Mouse (Mus musculus): ENCODE data around the gene Srsf3.
"Not testable (repeated sequence)": the region's sequence is repeated elsewhere in the genome, so short reads cannot be mapped to it uniquely, and the experiment has no call there.

The Srsf3 gene

GRCm38 (mm10) chr17:29032274-29033069, at the start of gene Srsf3:
Gene Srsf3, plus strand, starts transcription at chr17:29032628.
- peak; percentile 99 for DNase-seq

GRCm38 (mm10) chr17:28984724-28985420, 47.6 kb upstream of the Srsf3 start:
- DNase-seq = no peak

GRCm38 (mm10) chr17:28986833-28987232, 45.6 kb upstream of the Srsf3 start:
- DNase-seq = no peak

DNA sequence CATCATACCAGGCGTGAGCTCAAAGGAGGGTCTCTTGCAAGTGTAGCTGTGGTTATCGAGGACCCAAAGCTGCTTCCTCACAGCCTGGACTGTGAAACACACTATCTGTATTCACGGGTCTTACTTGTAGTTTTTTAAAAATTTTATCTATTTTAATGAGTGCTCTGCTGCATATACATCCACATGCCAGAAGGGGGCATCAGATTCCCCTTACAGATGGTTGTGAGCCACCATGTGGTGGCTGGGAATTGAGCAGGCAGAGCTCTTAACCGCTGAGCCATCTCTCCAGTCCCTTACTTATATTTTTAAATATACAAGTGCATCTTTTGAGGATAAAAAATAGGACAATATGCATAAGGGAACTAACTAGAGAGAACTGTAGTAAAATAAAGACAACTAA, 44.7 kb upstream of the Srsf3 start:
- DNase-seq = peak; percentile 43

DNA sequence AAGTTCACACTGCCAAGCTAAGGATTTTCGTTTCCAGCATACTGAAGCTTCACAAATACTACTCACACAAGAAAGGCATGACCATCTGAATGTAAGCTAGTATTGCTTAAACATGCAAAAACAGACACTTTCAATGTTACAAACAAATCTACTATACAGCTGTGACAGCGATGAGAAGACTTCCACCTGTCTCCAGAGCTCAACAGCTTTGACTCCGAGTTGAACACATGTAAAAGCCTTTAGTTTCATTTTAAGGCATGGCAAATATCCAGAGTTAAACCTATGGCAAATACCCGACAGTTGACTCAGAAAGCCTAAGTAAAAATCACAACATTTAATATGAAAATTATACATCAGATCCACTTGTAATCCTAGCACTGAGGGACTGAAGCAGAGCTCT, 44.1 kb upstream of the Srsf3 start:
- DNase-seq = no peak

DNA sequence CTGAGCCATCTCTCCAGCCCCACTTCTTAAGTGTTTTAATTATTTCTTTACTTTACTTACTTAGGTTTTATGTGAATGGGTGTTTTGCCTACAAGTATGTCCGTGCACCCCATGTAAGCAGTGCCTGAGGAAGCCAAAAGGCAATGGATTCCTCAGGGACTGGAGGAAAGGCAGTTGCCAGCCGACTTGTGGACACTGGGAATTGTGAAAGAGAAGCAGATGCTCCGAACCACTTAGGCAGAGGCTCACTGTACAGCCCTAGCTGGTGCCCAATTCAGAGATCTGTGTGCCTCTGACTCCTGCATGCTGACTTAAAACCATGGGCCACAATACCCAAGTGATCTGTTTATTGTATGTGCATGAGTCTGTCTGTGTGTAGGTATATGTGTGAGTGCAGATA, 43.4 kb upstream of the Srsf3 start:
- no peak for DNase-seq

- no peak for DNase-seq
Observed at GRCm38 (mm10) chr17:28990060-28990459, 42.4 kb upstream of the Srsf3 start.

DNA sequence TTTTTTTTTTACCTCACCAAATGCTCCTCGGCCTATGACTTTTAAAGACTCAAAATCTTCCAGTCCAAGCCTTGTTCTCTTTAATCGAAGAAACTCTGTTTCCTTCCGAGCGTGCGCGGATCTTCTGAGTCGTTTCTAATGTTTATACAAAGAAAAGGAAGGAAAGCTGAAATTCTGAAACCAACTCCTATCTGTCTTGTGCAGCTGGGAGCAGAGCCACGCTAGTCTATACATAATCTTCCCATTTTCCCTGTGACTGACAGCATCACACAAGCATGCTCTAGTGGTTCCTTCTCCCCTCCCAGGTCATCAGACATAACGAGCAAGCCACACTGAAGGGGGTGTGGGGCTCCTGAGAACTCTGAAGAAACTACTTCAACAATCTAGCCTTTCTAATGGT, 41.1 kb upstream of the Srsf3 start:
- no peak for DNase-seq

- DNase-seq = no peak
Observed at GRCm38 (mm10) chr17:28992105-28992504, 40.3 kb upstream of the Srsf3 start.

DNA sequence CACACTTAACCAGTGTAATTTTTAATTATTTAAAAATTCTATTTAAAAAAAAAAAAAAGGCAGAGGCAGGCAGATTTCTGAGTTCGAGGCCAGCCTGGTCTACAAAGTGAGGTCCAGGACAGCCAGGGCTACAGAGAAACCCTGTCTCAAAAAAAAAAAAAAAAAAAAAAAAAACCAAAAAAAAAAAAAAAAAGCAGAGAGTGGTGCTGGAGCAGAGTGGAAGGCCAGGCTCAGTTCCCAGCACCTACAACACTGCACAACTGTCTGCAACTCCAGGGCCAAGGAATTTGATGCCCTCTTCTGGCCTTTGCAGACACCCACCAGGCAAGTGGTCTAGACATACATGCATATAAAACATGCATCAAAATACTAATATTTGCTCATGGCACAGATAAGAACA, 39.4 kb upstream of the Srsf3 start:
- DNase-seq = not testable (repeated sequence)

DNA sequence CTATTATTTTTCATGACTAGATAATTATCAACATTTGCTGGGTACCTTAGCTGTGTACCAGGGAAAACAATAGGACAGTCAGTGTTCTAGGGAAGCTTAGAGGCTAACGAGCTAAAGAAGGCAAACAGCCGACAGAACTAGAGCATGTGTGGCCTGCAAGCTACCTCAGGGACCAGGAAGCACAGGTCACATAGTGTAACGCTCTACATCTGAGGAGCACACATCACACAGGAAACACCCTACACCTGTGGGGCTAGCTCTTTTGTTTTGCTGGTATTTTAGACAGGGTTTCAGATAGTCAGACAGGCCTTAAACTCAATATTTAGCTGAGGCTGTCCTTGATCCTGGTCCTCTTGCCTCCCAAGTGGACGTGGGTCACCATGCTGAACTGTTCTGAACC, 37.8 kb upstream of the Srsf3 start:
- DNase-seq = no peak

DNA sequence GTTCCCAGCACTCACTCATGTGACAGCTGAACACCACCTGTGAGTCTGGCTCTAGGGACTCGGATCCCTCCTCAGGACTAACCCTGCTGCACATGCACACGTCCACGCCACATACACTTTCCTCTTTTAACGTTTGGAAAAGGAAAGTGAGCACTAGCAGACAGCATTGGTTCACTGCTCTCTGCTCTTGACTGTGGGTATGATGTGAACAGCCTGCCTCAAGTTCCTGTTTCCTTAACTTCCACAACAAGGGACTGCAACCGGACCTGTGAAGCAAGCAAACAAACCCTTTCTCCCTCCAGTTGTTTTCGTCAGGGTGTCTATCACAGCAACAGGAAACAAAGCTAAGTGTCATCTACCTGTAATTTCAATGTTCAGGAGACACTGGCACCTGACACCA, 32.0 kb upstream of the Srsf3 start:
- DNase-seq = no peak

DNA sequence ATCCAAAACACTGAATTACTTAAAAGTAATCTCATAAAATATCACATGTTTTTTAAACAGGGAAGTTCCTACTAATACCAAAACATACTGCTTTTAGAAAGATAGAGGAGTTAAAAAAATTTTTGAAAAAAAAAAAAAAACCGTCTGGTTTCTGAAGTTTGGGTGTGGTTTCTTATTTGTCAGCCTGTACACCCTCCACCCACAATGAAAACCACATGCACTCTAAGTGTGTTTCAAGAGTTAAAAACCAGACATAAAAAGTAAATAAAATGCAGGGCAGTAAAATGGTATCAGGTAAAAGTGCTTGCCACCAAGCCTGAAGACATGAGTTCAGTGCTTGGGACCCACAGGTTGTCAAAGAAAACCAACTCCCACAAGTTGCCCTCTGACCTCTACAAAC, 28.7 kb upstream of the Srsf3 start:
- DNase-seq = no peak

GRCm38 (mm10) chr17:29005002-29005401, 27.4 kb upstream of the Srsf3 start:
- DNase-seq = no peak

- DNase-seq = no peak
Observed at GRCm38 (mm10) chr17:29006812-29007211, 25.6 kb upstream of the Srsf3 start.

DNA sequence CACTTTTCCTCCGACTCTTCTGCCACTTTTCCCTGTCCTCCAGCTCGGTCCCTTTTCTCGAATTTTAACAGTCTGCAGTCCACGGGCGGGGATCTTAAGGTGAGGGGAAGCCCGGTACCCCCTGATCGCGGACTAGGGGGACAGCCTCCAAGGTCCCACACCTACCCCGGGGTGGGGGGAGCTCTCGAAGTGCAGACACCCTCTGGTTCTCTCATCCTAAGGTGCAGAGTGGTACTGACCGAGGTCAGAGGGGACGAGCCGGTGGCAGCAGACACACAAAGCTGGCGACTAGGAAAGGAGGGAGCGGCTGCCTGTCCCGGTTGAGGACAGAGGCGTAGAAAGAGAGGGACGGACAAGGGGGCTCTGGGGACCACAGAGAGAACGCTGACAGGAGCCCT, 25.2 kb upstream of the Srsf3 start:
- DNase-seq = peak; percentile 54

DNA sequence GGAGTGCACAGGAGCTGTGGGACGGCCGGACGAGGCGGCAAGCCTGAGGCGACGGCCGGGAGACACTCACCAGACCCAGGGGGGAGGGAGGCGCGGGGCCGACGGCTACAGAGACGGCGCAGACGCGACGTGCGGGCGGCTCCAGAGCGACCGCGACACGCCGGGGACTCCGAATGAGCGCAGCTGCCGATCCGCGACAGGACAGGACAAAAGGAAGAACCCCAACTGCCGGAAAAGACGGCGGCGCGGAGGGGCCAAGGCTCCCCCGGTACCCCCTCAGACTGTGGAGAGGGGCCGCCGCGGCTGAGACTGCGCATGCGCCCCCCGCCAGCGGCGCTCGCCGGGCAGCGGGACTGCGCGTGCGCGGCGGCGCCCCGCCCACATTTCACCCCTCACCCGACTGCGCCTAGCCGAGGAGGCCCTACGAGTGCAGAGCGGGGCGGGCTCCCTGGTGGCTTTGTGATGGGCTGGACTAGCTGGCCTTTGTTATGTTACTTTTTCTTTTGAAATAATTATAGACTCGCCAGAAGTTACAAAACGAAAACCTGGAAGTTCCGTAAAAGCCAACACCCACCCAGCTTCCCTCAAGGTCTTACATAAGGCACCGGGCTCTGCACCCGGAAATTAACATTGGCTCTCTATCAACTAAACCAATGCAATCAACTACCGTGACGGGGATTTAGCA, 24.6 kb upstream of the Srsf3 start, which contains the start of gene Stk38:
Gene Stk38, minus strand, starts transcription at position 355 of the 685 bp plus-strand sequence.
- peak; percentile 90 for DNase-seq

DNA sequence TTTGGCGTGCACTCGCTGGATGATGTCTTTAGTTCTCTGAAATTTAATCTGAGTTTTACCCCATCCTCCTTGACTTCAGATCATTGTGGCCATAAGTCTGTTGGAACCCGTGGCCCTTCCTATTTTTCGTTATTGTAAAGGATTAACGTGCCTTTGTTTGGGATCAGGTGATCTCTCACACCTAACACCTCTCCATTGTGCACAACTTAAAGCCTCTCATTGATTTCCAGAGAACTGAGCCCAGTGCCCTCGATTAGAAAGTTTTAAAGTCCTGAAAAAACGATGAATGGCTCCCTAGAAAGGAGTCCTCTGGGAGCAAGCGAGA, 24.1 kb upstream of the Srsf3 start:
- no peak for DNase-seq

DNA sequence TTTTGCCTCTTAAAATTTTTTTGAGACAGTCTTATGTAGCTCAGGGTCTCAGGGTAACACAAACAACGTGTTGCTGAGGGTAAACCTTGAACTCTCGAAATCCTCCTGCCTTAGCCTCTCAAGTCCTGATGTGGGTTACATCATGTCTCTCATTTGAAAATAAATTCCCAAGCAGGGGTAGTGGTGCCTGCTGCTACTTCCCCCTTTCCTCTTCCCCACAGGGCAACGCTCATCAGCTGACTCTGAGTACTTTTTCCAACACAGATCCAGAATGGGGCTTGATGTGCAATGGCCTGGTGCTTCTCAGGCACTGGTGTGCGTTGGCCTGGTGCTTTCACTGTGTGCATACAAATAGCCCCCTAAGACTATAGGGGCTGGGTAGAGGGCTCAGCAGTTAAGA, 23.2 kb upstream of the Srsf3 start:
- no peak for DNase-seq

- DNase-seq = no peak
Observed at GRCm38 (mm10) chr17:29014235-29014634, 18.2 kb upstream of the Srsf3 start.

DNA sequence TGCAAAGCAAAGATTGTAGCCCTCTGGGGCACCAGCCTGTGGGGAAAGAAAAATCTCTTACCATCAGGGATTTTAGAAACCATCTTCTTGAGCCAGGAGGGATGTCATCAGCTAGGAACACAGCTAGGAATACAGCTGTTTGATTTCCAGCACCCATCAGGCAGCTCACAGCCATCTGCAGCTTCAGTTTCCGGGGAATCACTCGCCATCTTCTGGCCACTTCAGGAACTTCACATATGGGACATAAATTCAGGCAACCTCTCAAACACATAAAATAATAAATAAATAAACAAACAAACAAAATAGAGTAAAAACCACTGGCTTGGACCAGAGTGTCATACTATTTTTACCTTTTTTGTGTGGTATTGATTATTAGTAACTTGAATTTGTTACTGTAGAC, 16.8 kb upstream of the Srsf3 start:
- no peak for DNase-seq

GRCm38 (mm10) chr17:29016705-29017104, 15.7 kb upstream of the Srsf3 start:
- DNase-seq = no peak

DNA sequence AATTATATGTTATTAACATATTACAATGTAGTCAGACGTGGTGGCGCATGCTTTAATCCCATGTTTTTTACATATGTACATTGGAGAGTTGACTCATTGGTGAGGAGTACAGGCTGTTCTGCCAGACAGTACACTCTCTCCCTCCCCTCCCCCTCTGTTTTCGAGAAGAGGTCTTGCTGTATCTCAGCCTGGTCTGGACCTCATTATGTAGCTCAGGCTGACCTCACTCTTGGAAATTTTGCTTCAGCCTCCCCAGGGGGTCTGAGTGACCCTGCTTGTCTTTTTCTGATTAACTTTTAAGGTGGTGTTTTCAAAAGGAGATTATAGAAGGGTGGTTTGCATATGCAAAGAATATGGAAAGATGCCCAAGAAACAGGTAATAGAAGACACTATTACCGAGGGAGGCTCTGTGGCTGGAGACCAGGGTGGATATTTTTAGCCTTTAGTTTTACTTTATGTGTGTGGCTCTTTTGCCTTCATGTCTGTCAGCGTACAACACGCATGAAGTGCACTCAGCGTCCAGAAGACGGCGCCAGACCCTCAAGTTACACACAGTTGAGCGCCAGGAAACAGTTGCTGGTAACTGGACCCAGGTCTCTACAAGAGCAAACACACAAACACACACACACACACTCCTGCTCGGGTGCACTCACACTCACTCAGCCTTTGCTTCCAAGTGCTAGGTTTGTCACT, 14.0 kb upstream of the Srsf3 start:
- no peak for DNase-seq

Data from cerebellum, adult 9-10 months (tissue).